Mouse (Mus musculus) heart, postnatal 0 days (tissue): Measurements from ENCODE around the gene Pax4. TPM values are rescaled to one million over a fixed set of nuclear protein-coding genes. Genes with fewer than 3 reads are reported as not detected.

ENCODE experiments used
- ATAC-seq: fragments of 200-750 bp; cut with Nextera tagmentation; 2 replicates; pipeline ENCODE4 v1.8.0; 2017; ENCODE audit warnings: low read depth, moderate number of reproducible peaks, moderate library complexity; ENCODE audit not compliant: insufficient read depth
- DNase-seq: peaks from one replicate; pipeline ENCODE4 v3.0.0-alpha.2; 2016; ENCODE audit warnings: low spot score
- H3K27ac ChIP-seq: fragments of 300-500 bp; sonication (generic); 2 replicates; pipeline ENCODE4 v1.5.1; 2014; ENCODE audit warnings: low read depth, mild to moderate bottlenecking
- H3K27me3 ChIP-seq: fragments of 300-500 bp; sonication (generic); 2 replicates; pipeline ENCODE4 v1.6.1; 2014; ENCODE audit warnings: low read length, mixed read lengths; ENCODE audit not compliant: control insufficient read depth, insufficient read depth
- H3K36me3 ChIP-seq: fragments of 300-500 bp; sonication (generic); replicated peaks from 2 replicates; pipeline ENCODE4 v1.6.1; 2014; ENCODE audit warnings: low read length, mixed read lengths; ENCODE audit not compliant: control insufficient read depth, insufficient read depth
- H3K4me1 ChIP-seq: fragments of 300-500 bp; sonication (generic); 2 replicates; pipeline ENCODE4 v1.6.1; 2014; ENCODE audit warnings: antibody characterized with exemption; ENCODE audit not compliant: control insufficient read depth, insufficient read depth
- H3K4me2 ChIP-seq: fragments of 300-500 bp; sonication (generic); 2 replicates; pipeline ENCODE4 v1.6.1; 2014; ENCODE audit warnings: low read depth, mild to moderate bottlenecking, low read length, moderate library complexity
- H3K4me3 ChIP-seq: fragments of 300-500 bp; sonication (generic); 2 replicates; pipeline ENCODE4 v1.5.1; 2014; ENCODE audit warnings: low read depth, low read length
- H3K9ac ChIP-seq: fragments of 300-500 bp; sonication (generic); replicated peaks from 2 replicates; pipeline ENCODE4 v1.6.1; 2014; ENCODE audit warnings: low read depth, low read length, mixed read lengths
- H3K9me3 ChIP-seq: fragments of 300-500 bp; sonication (generic); replicated peaks from 2 replicates; pipeline ENCODE4 v1.6.1; 2016; ENCODE audit warnings: low read length; ENCODE audit not compliant: control insufficient read depth
- CTCF ChIP-seq: IDR thresholded peaks from 2 replicates; pipeline ENCODE4 v1.5.1; 2016; ENCODE audit warnings: antibody characterized with exemption, control low read depth, low read depth
- EP300 ChIP-seq: IDR thresholded peaks from 2 replicates; pipeline ENCODE4 v1.6.1; 2016; ENCODE audit warnings: antibody characterized with exemption, low read depth
- WGBS: fragments of 180-500 bp; shearing (Covaris S2); extraction: QIAGEN DNeasy Blood & Tissue Kit; methylation state at CpG from one replicate; pipeline ENCODE4 v1.1.7; 2014; 5-methylcytosine and 5-hydroxymethylcytosine counted together
- polyA plus RNA-seq: library from polyadenylated mRNA; unstranded; fragments of >200 nt; fragmentation: Nextera tagmentation; extraction: Ambion mirVana; gene quantifications from 2 replicates; pipeline ENCODE4 v1.2.1, GENCODE M21; 2015
- total RNA-seq: library from RNA; depleted of rRNA; stranded (reverse); fragments of >200 nt; gene quantifications from 2 replicates; pipeline ENCODE4 v1.2.3, GENCODE M21; 2014; ENCODE audit warnings: low replicate concordance; rRNA removed

Gene Pax4
- not detected in 2 replicates for total RNA-seq
- not detected in 2 replicates for polyA plus RNA-seq

DNA sequence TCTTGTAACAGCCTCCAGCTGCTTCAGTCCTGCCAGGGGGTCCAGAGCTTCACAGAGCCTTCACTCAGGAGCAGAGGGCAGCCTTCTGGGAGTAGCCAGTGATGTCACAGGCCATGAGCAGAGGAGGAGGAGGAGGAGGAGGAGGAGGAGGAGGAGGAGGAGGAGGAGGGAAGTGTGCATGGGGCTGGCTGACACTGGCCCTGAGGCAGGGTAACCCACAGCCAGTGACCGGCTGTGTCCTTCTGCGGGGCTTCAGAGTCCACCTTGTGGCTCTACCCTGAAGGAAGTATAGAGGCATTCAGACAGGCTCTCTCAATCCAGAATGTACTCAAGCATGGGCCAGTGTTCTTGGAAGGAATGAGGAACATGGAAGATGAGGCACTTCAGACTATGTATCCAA, at the start of gene Pax4:
TSS of gene Pax4 (minus strand) at position 101 of the 400 bp plus-strand sequence.
- no peak for TF ChIP-seq EP300
- H3K27me3 ChIP-seq: peaks cover 34% of the 10 kb centered on the region

GRCm38 (mm10) chr6:28497837-28498236, 48.7 kb upstream of the Pax4 start:
- peak; percentile 94 for TF ChIP-seq EP300
- no peak for TF ChIP-seq CTCF
- DNase-seq (peak; percentile 60), ATAC-seq (peak; percentile 60; the same call in 1 of the 2 replicates)
- Histone ChIP-seq H3K36me3 (peaks cover 3% of the 10 kb centered on the region), H3K4me3 (no peak overlapping the region), H3K4me1 (peaks cover 9% of the 10 kb centered on the region; the same call in 1 of the 2 replicates), H3K4me2 (no peak overlapping the region), H3K9ac (no peak overlapping the region), H3K27me3 (no peaks in the 10 kb centered on the region), H3K27ac (0 out of 2 replicates have a peak overlapping the region, but pooled peaks have one; percentile 6), H3K9me3 (no peaks in the 10 kb centered on the region)
- 49% methylated on average over 5 of the region's 5 CpGs for WGBS

More for the DNA sequence above, at the start of gene Pax4:
- no peaks in the 10 kb centered on the region for H3K9me3 ChIP-seq
- H3K4me1 ChIP-seq: no peaks in the 10 kb centered on the region
- no peak within 1 kb of the TSS for H3K27ac ChIP-seq
- no peak for ATAC-seq
- no peak for DNase-seq
- 80% methylated on average over 2 of the region's 2 CpGs for whole genome bisulfite sequencing
- H3K4me2 ChIP-seq: no peak within 1 kb of the TSS
- H3K36me3 ChIP-seq: no peaks in the 10 kb centered on the region
- no peak within 1 kb of the TSS for H3K9ac ChIP-seq
- no peak within 1 kb of the TSS for H3K4me3 ChIP-seq

GRCm38 (mm10) chr6:28491198-28491597, 42.0 kb upstream of the Pax4 start:
- Histone ChIP-seq H3K9me3 (no peaks in the 10 kb centered on the region), H3K36me3 (peaks cover 16% of the 10 kb centered on the region), H3K4me3 (no peak overlapping the region), H3K4me2 (no peak overlapping the region), H3K27ac (no peak overlapping the region), H3K9ac (no peak overlapping the region), H3K27me3 (no peaks in the 10 kb centered on the region), H3K4me1 (peaks cover 22% of the 10 kb centered on the region)
- no peak for ATAC-seq
- no peak for TF ChIP-seq CTCF
- DNase-seq: no peak

DNA sequence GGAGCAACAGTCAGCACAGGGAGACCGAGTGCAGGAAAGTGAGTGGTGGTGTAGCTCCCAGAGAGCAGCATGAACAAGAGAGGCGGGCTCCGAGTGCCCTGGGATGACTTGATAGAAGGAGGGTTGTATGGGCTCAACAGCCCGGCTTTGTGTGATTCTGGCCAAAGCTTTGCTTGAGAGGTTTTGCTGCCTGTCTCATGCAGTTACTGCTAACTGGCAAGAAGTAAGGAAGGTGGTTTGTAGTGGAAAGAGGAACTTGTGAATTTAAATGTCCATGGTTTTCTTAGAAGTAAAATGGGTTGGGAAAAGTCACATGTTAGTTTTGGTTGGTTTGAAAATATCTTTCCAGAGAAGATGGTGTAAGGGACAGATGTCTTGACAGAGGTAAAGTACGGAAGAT, 41.5 kb upstream of the Pax4 start:
- DNase-seq (no peak), ATAC-seq (no peak)
- Histone ChIP-seq H3K9me3 (no peaks in the 10 kb centered on the region), H3K4me3 (no peak overlapping the region), H3K27ac (no peak overlapping the region), H3K36me3 (peaks cover 16% of the 10 kb centered on the region), H3K27me3 (no peaks in the 10 kb centered on the region), H3K4me1 (peaks cover 28% of the 10 kb centered on the region), H3K9ac (no peak overlapping the region), H3K4me2 (no peak overlapping the region)
- no peak for TF ChIP-seq EP300
- TF ChIP-seq CTCF: no peak
- 82% methylated on average over 5 of the region's 5 CpGs for WGBS

DNA sequence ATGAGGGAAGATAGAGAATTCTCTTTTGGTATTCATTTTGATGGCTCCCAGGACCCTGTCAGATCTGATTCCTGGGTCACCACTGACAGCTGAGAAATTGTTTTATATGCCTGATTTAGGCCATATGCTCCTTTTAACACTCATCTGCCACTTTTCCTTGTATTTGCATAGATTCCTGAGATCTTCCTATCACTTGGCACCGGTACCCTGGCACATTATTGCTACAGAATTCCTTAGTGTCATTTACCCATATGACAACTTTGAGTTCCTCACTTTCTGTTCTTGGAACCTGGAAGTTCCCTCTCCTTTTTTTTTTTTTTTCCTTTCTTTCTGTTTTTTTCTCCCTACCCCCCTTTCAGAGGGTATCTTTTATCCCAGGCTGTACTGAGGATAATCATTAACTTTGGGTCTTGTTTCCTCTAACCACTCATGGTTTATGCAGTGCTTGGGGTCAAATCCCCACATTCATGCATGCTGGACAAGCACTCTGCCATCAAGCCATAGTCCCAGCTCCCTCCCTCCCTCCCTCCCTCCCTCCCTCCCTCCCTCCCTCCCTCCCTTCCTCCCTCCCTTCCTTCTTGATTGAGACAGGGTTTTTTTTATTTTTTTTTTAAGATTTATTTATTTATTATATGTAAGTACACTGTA, 39.2 kb upstream of the Pax4 start:
- no peak overlapping the region for H3K4me3 ChIP-seq
- H3K4me1 ChIP-seq: peaks cover 50% of the 10 kb centered on the region
- DNase-seq (no peak), ATAC-seq (no peak)
- 69% methylated on average over 1 of the region's 1 CpGs for WGBS
- no peaks in the 10 kb centered on the region for H3K27me3 ChIP-seq
- TF ChIP-seq CTCF: no peak
- no peak for TF ChIP-seq EP300
- no peak overlapping the region for H3K27ac ChIP-seq
- H3K4me2 ChIP-seq: no peak overlapping the region
- no peak overlapping the region for H3K9ac ChIP-seq
- H3K9me3 ChIP-seq: no peaks in the 10 kb centered on the region
- peaks cover 16% of the 10 kb centered on the region for H3K36me3 ChIP-seq

GRCm38 (mm10) chr6:28486905-28487304, 37.8 kb upstream of the Pax4 start:
- Histone ChIP-seq H3K27ac (0 out of 2 replicates have a peak overlapping the region, but pooled peaks have one; percentile 77), H3K4me3 (no peak overlapping the region), H3K9ac (no peak overlapping the region), H3K27me3 (no peaks in the 10 kb centered on the region), H3K4me2 (no peak overlapping the region; the same call in 1 of the 2 replicates), H3K4me1 (peaks cover 64% of the 10 kb centered on the region), H3K9me3 (no peaks in the 10 kb centered on the region), H3K36me3 (peaks cover 6% of the 10 kb centered on the region; the same call in 1 of the 2 replicates)
- 87% methylated on average over 7 of the region's 7 CpGs for WGBS
- ATAC-seq (no peak), DNase-seq (no peak)
- TF ChIP-seq CTCF (no peak), EP300 (no peak)
